Mouse (Mus musculus) forebrain, embryonic 10.5 days (tissue): ENCODE measurements around the gene Bcl2l13. TPM values are rescaled to one million over a fixed set of nuclear protein-coding genes. Genes with fewer than 3 reads are reported as not detected.

Source experiments
- DNase-seq: peaks from one replicate; pipeline ENCODE4 v3.0.0-alpha.2; 2017; ENCODE audit warnings: low spot score; ENCODE audit errors: extremely low spot score
- H3K27ac ChIP-seq: fragments of 300-500 bp; sonication (generic); 2 replicates; pipeline ENCODE4 v1.5.1; 2016; ENCODE audit warnings: mild to moderate bottlenecking
- H3K27me3 ChIP-seq: fragments of 300-500 bp; sonication (generic); 2 replicates; pipeline ENCODE4 v1.6.1; 2016; ENCODE audit warnings: mild to moderate bottlenecking; ENCODE audit not compliant: poor library complexity, severe bottlenecking
- H3K36me3 ChIP-seq: fragments of 300-500 bp; sonication (generic); replicated peaks from 2 replicates; pipeline ENCODE4 v1.6.1; 2016; ENCODE audit warnings: mild to moderate bottlenecking, moderate library complexity
- H3K4me1 ChIP-seq: fragments of 300-500 bp; sonication (generic); 2 replicates; pipeline ENCODE4 v1.6.1; 2016
- H3K4me3 ChIP-seq: fragments of 300-500 bp; sonication (generic); 2 replicates; pipeline ENCODE4 v1.5.1; 2016; ENCODE audit warnings: mild to moderate bottlenecking, moderate library complexity
- H3K9me3 ChIP-seq: fragments of 300-500 bp; sonication (generic); 2 replicates; pipeline ENCODE4 v1.6.1; 2016; ENCODE audit warnings: mild to moderate bottlenecking, moderate library complexity
- WGBS: fragments of 180-500 bp; shearing (Covaris S2); methylation state at CpG from one replicate; pipeline ENCODE4 v1.1.7; 2016; 5-methylcytosine and 5-hydroxymethylcytosine counted together
- microRNA-seq: library from miRNA; unstranded; fragments of <30 nt; microRNA quantifications from one replicate; pipeline ENCODE4, GENCODE M21; 2017
- polyA plus RNA-seq: library from polyadenylated mRNA; unstranded; fragments of >200 nt; fragmentation: Nextera tagmentation; extraction: Ambion mirVana; gene quantifications from 2 replicates; pipeline ENCODE4 v1.2.1, GENCODE M21; 2016

Bcl2l13 gene
- polyA plus RNA-seq, 1 experiment from 2014 or later: 51.5 TPM

GRCm38 (mm10) chr6:120941575-120941974, 105.6 kb downstream of the Bcl2l13 start:
- DNase-seq: no peak
- Histone ChIP-seq H3K9me3 (no peaks in the 10 kb centered on the region), H3K4me3 (no peak overlapping the region), H3K27me3 (no peaks in the 10 kb centered on the region), H3K27ac (no peak overlapping the region), H3K4me1 (peaks cover 7% of the 10 kb centered on the region), H3K36me3 (peaks cover 6% of the 10 kb centered on the region; the same call in 1 of the 2 replicates)
- WGBS: 97% methylated on average over 13 of the region's 13 CpGs

Small RNA genes lying within 50 kb of the gene (microRNA-seq; reads per million reads assigned to microRNA genes)
- not detected for gene Gm25193

Other genes starting within 250 kb of the Bcl2l13 start
- gene Cecr2, start 169.8 kb upstream of the Bcl2l13 start, polyA plus RNA-seq: 13.0 and 14.5 TPM in 2 replicates
- gene Slc25a18, start 62.6 kb upstream of the Bcl2l13 start, polyA plus RNA-seq: 0.14 and 0.29 TPM in 2 replicates
- gene Atp6v1e1, start 13.4 kb upstream of the Bcl2l13 start, polyA plus RNA-seq: 109 and 110 TPM in 2 replicates
- 17.3 and 19.3 TPM in 2 replicates for gene Bid, start 80.6 kb downstream of the Bcl2l13 start, polyA plus RNA-seq